Mouse (Mus musculus) c-Kit-positive CD71-positive TER-119-negative erythroid progenitor cells, embryonic 14.5 days (primary cell): ENCODE results near the gene Tyro3.

Experiments used
- DNase-seq: peaks from one replicate; pipeline ENCODE4 v3.0.0-alpha.2; 2013; ENCODE audit warnings: low read depth

Tyro3 gene

GRCm38 (mm10) chr2:119804776-119805175, 7.2 kb downstream of the Tyro3 start:
- no peak for DNase-seq

GRCm38 (mm10) chr2:119805536-119805935, 8.0 kb downstream of the Tyro3 start:
- no peak for DNase-seq

GRCm38 (mm10) chr2:119808438-119808837, 10.9 kb downstream of the Tyro3 start:
- no peak for DNase-seq

- DNase-seq, result no peak
Measured at GRCm38 (mm10) chr2:119808881-119809280, 11.3 kb downstream of the Tyro3 start.

GRCm38 (mm10) chr2:119810890-119811289, 13.4 kb downstream of the Tyro3 start:
- no peak for DNase-seq

- no peak for DNase-seq
Measured at GRCm38 (mm10) chr2:119811490-119812146, 14.1 kb downstream of the Tyro3 start.

GRCm38 (mm10) chr2:119814376-119814933, 16.9 kb downstream of the Tyro3 start:
- DNase-seq, result no peak

GRCm38 (mm10) chr2:119816611-119817010, 19.1 kb downstream of the Tyro3 start:
- DNase-seq, result no peak

- no peak for DNase-seq
Measured at GRCm38 (mm10) chr2:119817047-119817446, 19.5 kb downstream of the Tyro3 start.

- no peak for DNase-seq
Measured at GRCm38 (mm10) chr2:119818668-119819272, 21.2 kb downstream of the Tyro3 start.

- no peak for DNase-seq
Measured at GRCm38 (mm10) chr2:119821136-119821535, 23.6 kb downstream of the Tyro3 start.

- no peak for DNase-seq
Measured at GRCm38 (mm10) chr2:119830579-119830978, 33.0 kb downstream of the Tyro3 start.

GRCm38 (mm10) chr2:119834231-119834630, 36.7 kb downstream of the Tyro3 start:
- no peak for DNase-seq

GRCm38 (mm10) chr2:119837616-119838015, 40.1 kb downstream of the Tyro3 start:
- DNase-seq, result no peak

GRCm38 (mm10) chr2:119838363-119839156, 41.0 kb downstream of the Tyro3 start:
- no peak for DNase-seq

GRCm38 (mm10) chr2:119840008-119840407, 42.5 kb downstream of the Tyro3 start:
- no peak for DNase-seq

GRCm38 (mm10) chr2:119842000-119842399, 44.5 kb downstream of the Tyro3 start:
- no peak for DNase-seq

- DNase-seq, result no peak
Measured at GRCm38 (mm10) chr2:119843526-119843925, 46.0 kb downstream of the Tyro3 start.

- DNase-seq, result no peak
Measured at GRCm38 (mm10) chr2:119845882-119846546, 48.5 kb downstream of the Tyro3 start.

GRCm38 (mm10) chr2:119846929-119847328, 49.4 kb downstream of the Tyro3 start:
- DNase-seq, result no peak

- no peak for DNase-seq
Measured at GRCm38 (mm10) chr2:119853811-119854210, 56.3 kb downstream of the Tyro3 start.

GRCm38 (mm10) chr2:119855310-119855850, 57.8 kb downstream of the Tyro3 start:
- no peak for DNase-seq
